Mouse (Mus musculus) myocyte (in vitro differentiated cells): Measurements from ENCODE around the gene Mrtfa. TPM values are rescaled to one million over a fixed set of nuclear protein-coding genes. Genes with fewer than 3 reads are reported as not detected.

Experiments
- H3K27me3 ChIP-seq: one replicate; pipeline ENCODE4 v1.6.1; 2011; ENCODE audit not compliant: control insufficient read depth, insufficient read depth, insufficient read length
- H3K36me3 ChIP-seq: one replicate; pipeline ENCODE4 v1.6.1; 2011; ENCODE audit not compliant: control insufficient read depth, insufficient read depth
- H3K4me2 ChIP-seq: one replicate; pipeline ENCODE4 v1.6.1; 2011; ENCODE audit warnings: low read depth, control low read depth
- H3K4me3 ChIP-seq: one replicate; pipeline ENCODE4 v1.5.1; 2011; ENCODE audit warnings: mild to moderate bottlenecking, control low read depth, moderate library complexity
- H3K79me2 ChIP-seq: one replicate; pipeline ENCODE4 v1.6.1; 2011; ENCODE audit not compliant: control insufficient read depth, insufficient read depth
- H3ac ChIP-seq: one replicate; pipeline ENCODE4 v1.6.1; 2011; ENCODE audit not compliant: control insufficient read depth, insufficient read length
- CEBPB ChIP-seq: IDR thresholded peaks from 2 replicates; pipeline ENCODE4 v1.6.1; 2011; ENCODE audit warnings: mild to moderate bottlenecking, moderate library complexity; ENCODE audit not compliant: poor library complexity, insufficient read depth, severe bottlenecking
- E2F4 ChIP-seq: IDR thresholded peaks from one replicate; pipeline ENCODE4 v1.6.1; 2011; ENCODE audit warnings: mild to moderate bottlenecking, control low read depth, moderate library complexity; ENCODE audit not compliant: insufficient read depth
- MAX ChIP-seq: IDR thresholded peaks from one replicate; pipeline ENCODE4 v1.6.1; 2011; ENCODE audit warnings: low read depth, mild to moderate bottlenecking, control low read depth
- MYOD1 ChIP-seq, 3 experiments: IDR thresholded peaks; one replicate each; pipeline ENCODE4 v1.6.1; 2011; ENCODE audit warnings: control low read depth in 2 of 3, low read depth in 2 of 3, mild to moderate bottlenecking in 2 of 3, moderate library complexity in 1 of 3; ENCODE audit not compliant: insufficient read length in 2 of 3, control insufficient read depth in 1 of 3
- MYOG ChIP-seq, 3 experiments: IDR thresholded peaks; one replicate each; pipeline ENCODE4 v1.6.1; 2011; ENCODE audit warnings: control low read depth in 2 of 3, low read depth in 2 of 3, mild to moderate bottlenecking in 2 of 3; ENCODE audit not compliant: insufficient read length in 2 of 3, control insufficient read depth in 1 of 3, insufficient read depth in 1 of 3
- POLR2A ChIP-seq: IDR thresholded peaks from one replicate; pipeline ENCODE4 v1.6.1; 2011; ENCODE audit warnings: low read depth, mild to moderate bottlenecking, control low read depth, moderate library complexity; ENCODE audit not compliant: insufficient read length
- POLR2AphosphoS2 ChIP-seq: IDR thresholded peaks from one replicate; pipeline ENCODE4 v1.6.1; 2011; ENCODE audit warnings: low read depth, control low read depth; ENCODE audit not compliant: insufficient read length
- REST ChIP-seq: IDR thresholded peaks from one replicate; pipeline ENCODE4 v1.6.1; 2011; ENCODE audit warnings: mild to moderate bottlenecking, control low read depth, moderate library complexity; ENCODE audit not compliant: insufficient read depth, insufficient read length
- SRF ChIP-seq: IDR thresholded peaks from one replicate; pipeline ENCODE4 v1.6.1; 2011; ENCODE audit warnings: low read depth; ENCODE audit not compliant: control insufficient read depth, insufficient read length
- TCF12 ChIP-seq: IDR thresholded peaks from one replicate; pipeline ENCODE4 v1.6.1; 2011; ENCODE audit warnings: mild to moderate bottlenecking, control low read depth; ENCODE audit not compliant: poor library complexity, insufficient read depth, severe bottlenecking
- TCF3 ChIP-seq: IDR thresholded peaks from one replicate; pipeline ENCODE4 v1.6.1; 2011; ENCODE audit warnings: low read depth, control low read depth; ENCODE audit not compliant: insufficient read length
- USF1 ChIP-seq: IDR thresholded peaks from one replicate; pipeline ENCODE4 v1.6.1; 2011; ENCODE audit warnings: low read depth, mild to moderate bottlenecking, control low read depth, moderate library complexity
- polyA plus RNA-seq: library from polyadenylated mRNA; unstranded; fragments of >200 nt; fragmentation: generic; extraction: Trizol; gene quantifications from one replicate; pipeline ENCODE4 v1.2.1, GENCODE M21; 2012; ENCODE audit warnings: missing spikeins

Gene Mrtfa
- polyA plus RNA-seq, 1 experiment = 36.0 TPM

DNA sequence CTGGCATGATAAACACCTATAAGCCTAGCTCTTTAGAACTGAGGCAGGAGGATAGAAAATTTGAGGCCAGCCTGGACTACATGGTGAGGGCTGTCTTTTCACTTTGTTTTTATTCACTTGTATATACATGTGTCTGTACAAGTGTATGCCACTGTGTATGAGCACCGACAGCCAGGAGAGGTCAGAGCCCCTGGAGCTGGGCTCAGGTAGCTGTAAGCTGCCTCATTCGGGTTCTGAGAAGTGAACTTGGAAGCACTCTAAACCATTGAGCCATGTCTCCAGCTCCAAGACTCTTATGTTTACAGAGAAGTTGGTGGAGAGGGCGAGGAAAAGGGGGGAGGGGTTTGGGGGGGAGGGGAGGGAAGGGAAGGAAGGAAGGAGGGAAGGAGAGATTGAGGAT is 29.0 kb downstream of the Mrtfa start:
- Histone ChIP-seq H3ac (no peak overlapping the region), H3K79me2 (peaks cover 100% of the 10 kb centered on the region), H3K27me3 (no peaks in the 10 kb centered on the region), H3K4me3 (no peak overlapping the region), H3K36me3 (no peaks in the 10 kb centered on the region), H3K4me2 (no peak overlapping the region)
- TF ChIP-seq MAX (no peak), TCF3 (no peak)

DNA sequence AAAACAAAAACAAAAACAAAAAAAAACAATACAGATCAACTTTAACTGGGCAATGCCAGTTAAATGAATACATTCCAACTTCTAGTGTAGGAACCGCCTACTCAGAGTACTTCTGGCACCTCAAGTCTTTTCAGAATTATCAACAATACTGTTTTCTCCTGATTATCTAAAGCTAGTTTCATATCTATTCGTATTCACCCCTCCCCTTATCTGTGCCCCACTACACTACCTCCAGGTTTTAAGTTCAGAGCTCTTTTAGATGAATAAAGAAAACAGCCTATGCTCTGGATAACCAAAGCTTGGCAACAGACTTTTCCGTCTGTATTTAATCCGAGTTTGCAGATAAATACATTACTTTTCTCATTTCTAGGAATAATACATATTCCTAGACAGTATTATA is 29.9 kb downstream of the Mrtfa start:
- Histone ChIP-seq H3K79me2 (peaks cover 100% of the 10 kb centered on the region), H3K36me3 (no peaks in the 10 kb centered on the region), H3ac (no peak overlapping the region), H3K4me2 (no peak overlapping the region), H3K27me3 (no peaks in the 10 kb centered on the region), H3K4me3 (no peak overlapping the region)
- TF ChIP-seq MYOD1 (IDR thresholded peaks at IDR 0.05; ENCODE audit: control insufficient read depth in 1 of 3, insufficient read length in 2 of 3, low read depth in 2 of 3) = no peak
- TF ChIP-seq POLR2AphosphoS2 = no peak
- no peak for TF ChIP-seq REST
- no peak for TF ChIP-seq TCF12
- no peak for TF ChIP-seq CEBPB
- no peak for TF ChIP-seq USF1
- TF ChIP-seq MAX = no peak
- TF ChIP-seq MYOG (IDR thresholded peaks at IDR 0.05; ENCODE audit: control insufficient read depth in 1 of 3, insufficient read depth in 1 of 3, insufficient read length in 2 of 3, low read depth in 2 of 3) = no peak
- TF ChIP-seq SRF = no peak
- no peak for TF ChIP-seq TCF3
- no peak for TF ChIP-seq E2F4
- TF ChIP-seq POLR2A = no peak

DNA sequence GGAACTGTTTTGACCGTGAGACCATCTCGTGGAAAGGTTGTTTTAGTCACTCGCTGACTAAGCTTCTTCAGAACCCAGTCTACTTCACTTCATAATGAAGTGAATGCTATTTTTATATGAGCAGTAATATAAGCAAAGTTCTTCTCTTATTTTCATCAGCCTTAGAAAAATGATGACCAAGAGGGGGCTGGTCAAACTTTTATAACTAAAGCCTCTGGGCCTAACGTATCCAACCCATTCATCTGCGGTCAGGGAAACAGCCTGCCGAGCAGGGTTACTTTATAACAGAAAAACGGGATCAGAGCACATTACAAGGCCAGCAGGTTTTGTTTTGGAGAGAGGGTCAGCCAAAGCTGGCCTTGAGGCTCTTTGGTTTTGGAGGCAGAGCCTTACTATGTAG is 31.3 kb downstream of the Mrtfa start:
- TF ChIP-seq REST (no peak), MYOG (IDR thresholded peaks at IDR 0.05; ENCODE audit: control insufficient read depth in 1 of 3, insufficient read depth in 1 of 3, insufficient read length in 2 of 3, low read depth in 2 of 3) (no peak), MYOD1 (IDR thresholded peaks at IDR 0.05; ENCODE audit: control insufficient read depth in 1 of 3, insufficient read length in 2 of 3, low read depth in 2 of 3) (no peak), SRF (no peak), TCF3 (no peak), MAX (no peak), POLR2AphosphoS2 (no peak), TCF12 (no peak), E2F4 (no peak), USF1 (no peak), POLR2A (no peak), CEBPB (no peak)
- no peak overlapping the region for H3K4me3 ChIP-seq
- no peak overlapping the region for H3ac ChIP-seq
- H3K27me3 ChIP-seq = no peaks in the 10 kb centered on the region
- no peak overlapping the region for H3K4me2 ChIP-seq
- peaks cover 100% of the 10 kb centered on the region for H3K79me2 ChIP-seq
- H3K36me3 ChIP-seq = no peaks in the 10 kb centered on the region

DNA sequence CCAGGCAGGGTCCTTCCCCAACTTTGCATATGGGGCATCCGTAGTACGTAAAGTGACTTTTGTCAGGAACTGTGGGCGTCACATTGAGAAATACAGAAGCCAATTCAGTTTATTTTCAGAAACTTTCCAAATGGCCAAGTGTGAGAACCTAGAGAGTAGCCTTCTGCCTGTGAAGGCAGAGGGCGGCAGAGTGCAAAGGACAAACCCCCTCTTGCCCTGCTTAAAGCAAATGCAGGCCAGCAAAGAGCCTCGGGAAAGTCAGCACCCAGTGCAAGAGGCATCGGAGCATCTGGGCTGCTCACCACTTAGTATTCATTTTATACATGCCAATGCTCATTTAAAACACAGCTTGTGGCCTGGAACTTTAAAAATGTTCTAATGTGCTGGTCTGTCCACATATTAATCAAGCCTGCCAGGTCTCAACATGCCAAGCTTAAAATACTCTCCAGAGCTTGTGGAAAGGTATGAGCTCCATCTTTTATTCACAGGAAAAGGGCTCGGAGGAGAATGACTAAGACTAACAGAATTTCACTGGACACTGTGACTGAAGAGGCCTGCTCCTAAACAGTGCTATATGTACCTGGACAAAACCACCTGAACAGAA is 31.9 kb downstream of the Mrtfa start:
- Histone ChIP-seq H3K4me3 (no peak overlapping the region), H3K79me2 (peaks cover 100% of the 10 kb centered on the region), H3K4me2 (no peak overlapping the region), H3K27me3 (no peaks in the 10 kb centered on the region), H3ac (no peak overlapping the region), H3K36me3 (no peaks in the 10 kb centered on the region)
- TF ChIP-seq E2F4 = no peak
- TF ChIP-seq MAX = no peak
- no peak for TF ChIP-seq CEBPB
- no peak for TF ChIP-seq TCF12
- no peak for TF ChIP-seq SRF
- TF ChIP-seq MYOD1 (IDR thresholded peaks at IDR 0.05; ENCODE audit: control insufficient read depth in 1 of 3, insufficient read length in 2 of 3, low read depth in 2 of 3) = no peak
- TF ChIP-seq USF1 = no peak

- Histone ChIP-seq H3K79me2 (peaks cover 98% of the 10 kb centered on the region), H3ac (no peak overlapping the region), H3K4me3 (no peak overlapping the region), H3K36me3 (no peaks in the 10 kb centered on the region), H3K4me2 (no peak overlapping the region), H3K27me3 (no peaks in the 10 kb centered on the region)
- TF ChIP-seq TCF12 (no peak), MYOG (IDR thresholded peaks at IDR 0.05; ENCODE audit: control insufficient read depth in 1 of 3, insufficient read depth in 1 of 3, insufficient read length in 2 of 3, low read depth in 2 of 3) (no peak), TCF3 (no peak), REST (no peak), MYOD1 (IDR thresholded peaks at IDR 0.05; ENCODE audit: control insufficient read depth in 1 of 3, insufficient read length in 2 of 3, low read depth in 2 of 3) (no peak), CEBPB (no peak), E2F4 (no peak), POLR2AphosphoS2 (no peak)
Observed at GRCm38 (mm10) chr15:81156453-81156852, 34.1 kb downstream of the Mrtfa start.
